Mouse (Mus musculus) adrenal gland, adult 18-20 months (tissue): Measurements from ENCODE around the gene Topors. TPM values are rescaled to one million over a fixed set of nuclear protein-coding genes. Genes with fewer than 3 reads are reported as not detected.
"Not testable (repeated sequence)": the region's sequence is repeated elsewhere in the genome, so short reads cannot be mapped to it uniquely, and the experiment has no call there.

Experiments used
- DNase-seq, 2 experiments: peaks; one replicate each; pipeline ENCODE4 v3.0.0; 2021 to 2022; ENCODE audit warnings: low spot score in 2 of 2
- long read RNA-seq, 2 experiments: library from polyadenylated mRNA; stranded (forward); transcript quantifications; one replicate each; pipeline ENCODE4 v2.0.0; 2021
- total RNA-seq, 2 experiments: library from RNA; stranded (reverse); gene quantifications; 1 replicate in 1 of 2; 2 replicates in 1 of 2; pipeline ENCODE4 v1.2.3; 2021

Topors gene
- total RNA-seq, result 10 to 100 TPM; 22.9 to 29.4 TPM
- long read RNA-seq, experiment 1, transcript Topors-201 (3 exons, 3,856 nt), result major isoform, 16 of 23 reads
- long read RNA-seq, experiment 1, partial matches to known transcripts, result 4 of 23 reads
- long read RNA-seq, experiment 1, other reads (novel, unspliced or antisense), result 3 of 23 reads
- long read RNA-seq, experiment 2, transcript Topors-201 (3 exons, 3,856 nt), result major isoform, 84 of 101 reads
- long read RNA-seq, experiment 2, partial matches to known transcripts, result 13 of 101 reads
- long read RNA-seq, experiment 2, other reads (novel, unspliced or antisense), result 4 of 101 reads

DNA sequence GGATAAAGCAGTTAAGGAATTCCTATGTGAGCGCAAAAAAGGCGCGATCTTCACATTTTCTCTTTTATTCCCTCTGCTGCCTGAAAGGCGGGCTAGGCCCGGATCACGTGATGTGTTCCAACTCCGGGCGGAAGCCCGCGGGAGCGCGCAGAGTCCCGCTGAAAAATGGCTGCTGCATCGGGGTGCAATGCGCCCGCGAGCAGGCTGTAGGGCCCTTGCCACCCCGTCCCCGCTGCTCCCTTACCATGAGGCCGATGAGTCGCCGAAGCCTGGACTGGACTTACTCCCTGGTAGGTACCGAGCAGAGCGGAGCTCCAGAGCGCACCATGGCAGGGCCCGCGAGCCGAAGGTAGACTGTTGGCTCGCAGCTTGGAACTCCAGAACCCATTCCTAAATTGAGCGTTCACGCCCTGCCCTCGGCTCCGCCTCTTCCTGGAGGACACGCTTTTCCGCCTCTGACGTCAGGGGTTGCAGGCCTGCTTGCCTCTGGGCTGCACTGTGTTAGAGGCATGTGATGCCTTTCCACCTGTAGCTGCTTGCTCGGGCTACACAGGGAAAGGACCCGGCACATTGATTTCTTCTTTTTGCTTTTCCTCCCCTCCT, at the start of gene Topors, which contains the start of gene Smim27:
Gene Topors (minus strand): TSS at position 421 of the 603 bp plus-strand sequence.
Gene Smim27 (plus strand): TSS at position 150 of the 603 bp plus-strand sequence.
- DNase-seq, result peak; percentile 90 to 92

DNA sequence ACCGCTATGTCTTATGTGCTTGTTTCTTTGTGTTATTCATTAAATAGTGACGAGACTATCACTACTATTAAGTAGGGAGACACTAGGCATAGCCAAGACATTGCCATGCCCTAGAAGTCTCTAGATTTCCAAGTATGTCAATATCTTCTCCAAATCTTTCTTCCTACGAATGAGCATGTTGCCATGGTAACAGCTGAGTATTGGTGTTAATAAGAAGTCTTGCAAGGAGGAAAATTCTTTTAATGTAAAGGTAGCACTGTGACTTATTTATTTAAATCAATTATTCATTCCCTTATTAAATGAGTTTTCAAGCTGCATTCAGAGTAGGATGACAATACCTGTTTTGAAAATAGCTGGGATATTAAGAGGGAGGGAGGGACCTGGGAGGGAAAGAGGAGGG, 47.8 kb upstream of the Topors start:
- no peak for DNase-seq

DNA sequence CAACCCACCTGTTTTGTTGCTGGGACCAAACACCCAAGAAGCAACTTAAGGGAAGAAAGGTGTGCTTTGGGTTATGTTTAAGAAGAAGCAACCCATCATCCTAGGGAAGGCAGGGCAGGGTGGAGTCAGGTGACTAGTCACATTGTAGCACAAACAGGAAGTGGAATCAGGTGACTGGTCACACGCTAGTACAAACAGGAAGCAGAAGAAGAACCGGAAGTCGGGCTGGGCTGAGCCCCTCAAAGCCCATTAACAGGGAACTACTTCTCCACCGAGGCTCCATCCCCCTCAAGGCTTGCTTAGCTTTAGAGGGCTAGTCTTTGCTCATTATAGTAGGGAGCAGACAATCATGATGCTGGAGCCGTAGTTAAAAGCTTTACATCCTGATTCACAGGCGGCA, 43.4 kb upstream of the Topors start:
- no peak for DNase-seq

DNA sequence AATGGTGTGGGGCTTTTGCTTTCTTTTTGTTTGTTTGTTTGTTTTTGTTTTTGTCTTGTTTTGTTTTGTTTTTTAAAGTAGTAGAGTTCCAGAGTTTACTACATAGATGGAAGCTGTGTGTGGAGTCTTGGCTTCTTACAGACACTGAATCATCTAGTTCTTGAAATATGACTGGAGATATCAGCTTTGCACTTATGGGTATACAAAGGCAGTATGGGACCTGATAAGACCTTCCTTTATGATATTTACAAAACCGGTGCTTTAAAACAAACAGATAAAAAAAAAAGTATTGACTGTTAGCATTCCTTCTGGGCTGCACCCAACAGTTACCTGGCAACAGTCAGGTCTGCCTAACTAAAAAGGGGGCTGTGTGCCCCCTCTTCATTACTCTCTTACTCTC, 42.6 kb upstream of the Topors start:
- DNase-seq, result no peak

DNA sequence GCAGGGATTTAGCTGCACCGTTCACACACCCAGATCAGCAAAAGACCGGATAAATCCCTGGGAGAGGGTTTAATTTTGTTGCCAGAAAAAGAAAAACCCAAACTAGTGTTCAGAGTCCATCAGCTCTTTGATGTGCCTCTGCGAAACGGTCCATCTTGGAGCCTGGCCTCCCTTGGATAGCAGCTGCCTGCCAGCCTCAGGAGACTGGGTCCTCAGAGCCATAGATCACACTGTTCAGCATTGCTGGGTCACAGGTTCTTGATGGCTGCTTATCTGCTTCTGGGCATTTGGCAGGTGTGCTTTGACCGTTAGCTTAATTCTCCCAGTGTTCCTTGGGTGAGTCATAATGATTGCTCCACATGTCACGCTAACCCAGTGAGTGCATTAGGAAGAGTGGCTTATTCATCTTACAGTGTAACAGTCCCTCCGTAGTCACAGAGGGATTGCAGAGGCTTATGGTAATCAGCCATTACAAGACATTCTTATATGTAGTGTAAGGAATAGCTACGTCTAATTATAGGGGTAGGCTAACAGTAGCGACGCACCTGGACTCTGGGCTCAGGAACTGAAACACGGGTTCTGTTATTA, 41.2 kb upstream of the Topors start:
- no peak for DNase-seq

DNA sequence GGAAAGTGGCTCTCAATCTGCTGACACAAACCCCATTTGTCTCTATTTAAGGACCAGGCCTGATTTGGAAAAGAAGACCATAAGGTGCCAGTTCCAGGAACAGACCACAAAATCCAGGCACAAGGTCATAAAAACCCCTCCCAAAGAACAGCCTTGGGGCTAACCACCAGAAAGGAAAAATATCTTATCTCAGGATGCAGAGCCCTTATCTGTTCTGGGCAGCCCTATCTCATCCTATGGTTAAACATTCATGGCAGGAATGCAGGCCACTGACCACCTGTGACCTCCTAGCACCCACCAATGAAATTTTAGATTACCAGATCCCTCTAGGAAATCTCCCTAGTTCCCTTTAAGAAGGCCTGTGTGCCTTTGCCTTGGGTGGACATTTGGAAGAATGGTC, 40.0 kb upstream of the Topors start:
- DNase-seq, result no peak

DNA sequence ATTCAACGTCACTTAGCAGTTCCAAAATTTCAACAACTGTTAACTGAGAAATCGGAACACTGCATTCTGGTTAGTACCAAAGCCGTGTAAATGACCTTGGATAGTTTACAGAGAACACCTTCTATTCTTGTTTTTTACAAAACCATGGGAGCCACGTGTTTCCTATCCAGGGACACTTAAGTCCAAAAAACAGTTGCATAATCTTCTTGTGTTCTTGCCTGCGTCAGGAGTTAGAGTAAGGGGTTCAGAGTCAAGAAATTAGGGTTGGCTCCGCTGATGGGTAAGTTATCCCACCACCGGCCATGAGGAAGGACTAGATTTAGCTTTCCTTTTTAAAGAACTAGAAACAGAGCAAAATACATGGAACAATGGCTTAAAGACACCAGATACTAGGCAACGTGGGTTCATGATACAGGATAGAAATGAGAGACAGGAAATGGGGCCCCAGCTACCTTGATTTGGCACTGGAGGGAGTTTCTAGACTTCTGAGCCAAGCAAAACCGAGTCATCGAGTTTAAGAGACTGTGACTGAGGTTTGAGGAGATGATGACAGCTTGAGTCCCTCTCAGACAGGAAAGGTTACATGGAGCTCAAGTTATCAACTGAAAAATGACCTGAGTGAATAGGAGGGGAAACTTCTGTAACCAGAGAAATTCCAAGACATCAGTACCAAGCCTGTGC, 32.9 kb upstream of the Topors start:
- DNase-seq, result no peak

DNA sequence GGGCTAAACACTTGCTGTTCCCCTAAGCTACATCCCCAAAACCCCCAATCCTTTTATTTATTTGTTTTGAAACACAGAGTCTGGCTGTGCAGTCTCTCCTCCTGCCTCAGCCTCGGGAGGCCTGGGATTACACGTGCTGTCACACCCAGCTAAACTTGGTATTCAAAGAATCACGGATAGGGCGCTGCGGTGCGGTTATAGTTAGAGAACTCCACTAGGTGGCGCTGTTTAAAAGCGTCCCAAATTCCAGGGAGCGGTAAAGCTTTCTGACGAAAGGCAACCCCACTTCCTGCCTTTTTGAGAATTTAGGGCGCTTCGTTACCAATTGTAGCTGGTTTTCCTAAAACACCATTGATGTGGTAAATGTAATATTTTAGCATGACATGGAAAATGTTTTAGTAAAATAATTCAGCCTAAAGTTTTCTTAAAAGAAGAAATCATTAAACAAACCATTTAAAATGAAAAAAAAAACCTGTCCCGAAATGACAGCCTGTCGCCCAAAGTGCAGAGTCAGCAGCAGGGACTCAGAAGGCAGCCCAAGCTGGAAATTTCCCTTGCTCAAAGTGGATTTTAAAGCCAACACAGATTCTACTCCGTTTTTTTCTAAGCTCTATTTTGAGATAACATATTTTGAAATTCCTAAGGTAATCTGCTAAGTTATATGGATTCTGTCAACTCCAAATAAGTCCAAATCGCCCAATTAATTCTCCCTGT, 31.6 kb upstream of the Topors start:
- DNase-seq, result peak; percentile 57 to 72

DNA sequence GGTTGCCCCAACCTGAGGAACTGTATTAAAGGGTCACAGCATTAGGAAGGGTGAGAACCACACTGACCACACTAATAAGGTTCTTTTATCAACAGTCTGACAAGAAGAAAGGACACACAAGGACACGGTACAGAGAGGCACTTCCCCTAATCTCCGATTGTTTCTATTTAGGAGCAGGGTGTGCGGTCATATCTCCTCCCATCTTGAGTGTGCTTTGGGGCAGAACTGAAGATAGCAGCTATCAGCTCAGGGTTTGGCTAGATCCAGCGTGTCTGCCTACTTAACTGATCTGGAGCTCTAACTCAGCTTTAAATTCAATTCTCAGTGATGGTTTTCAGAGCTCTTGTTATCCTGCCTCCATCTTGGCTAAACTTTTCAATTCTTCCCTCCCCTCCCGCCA, 29.5 kb upstream of the Topors start:
- no peak for DNase-seq

DNA sequence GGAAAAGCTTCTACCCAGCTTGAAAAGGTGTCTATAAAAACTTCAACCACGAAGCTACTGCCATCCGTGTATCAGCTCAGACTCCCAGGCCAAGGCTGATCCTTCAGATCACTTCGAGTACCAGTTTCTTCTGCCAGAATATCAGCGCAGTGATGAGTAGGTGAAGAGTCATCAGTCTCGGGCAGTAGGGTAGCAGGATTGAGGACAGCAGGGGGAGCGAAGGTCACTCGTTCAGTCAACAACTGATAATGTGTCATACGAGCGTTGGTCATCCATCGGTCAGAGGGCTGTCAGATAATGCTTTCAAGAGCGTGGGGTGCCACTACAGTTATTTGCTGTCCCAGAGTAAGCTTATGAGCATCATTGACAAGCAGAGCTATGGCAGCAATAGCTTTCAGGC, 21.9 kb upstream of the Topors start:
- not testable (repeated sequence) for DNase-seq

DNA sequence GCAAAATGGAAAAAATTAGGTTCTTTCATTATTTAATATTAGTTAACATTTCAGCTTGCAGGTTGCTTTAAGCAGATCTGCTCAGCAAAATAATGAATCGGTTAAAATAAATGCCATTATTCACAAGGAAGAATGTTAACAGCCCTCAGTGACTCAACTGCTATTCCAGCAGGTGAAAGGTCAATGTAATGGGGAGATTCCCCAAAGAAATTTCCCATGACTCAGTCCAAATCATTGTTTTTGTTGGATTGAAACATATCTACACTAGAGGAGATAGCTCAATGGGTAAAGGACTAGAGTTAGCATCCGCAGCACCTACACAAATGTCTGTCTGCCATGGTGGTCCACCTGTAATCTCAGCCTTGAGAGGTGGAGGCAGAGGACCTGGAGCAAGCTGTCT, 19.4 kb upstream of the Topors start:
- DNase-seq, result no peak

DNA sequence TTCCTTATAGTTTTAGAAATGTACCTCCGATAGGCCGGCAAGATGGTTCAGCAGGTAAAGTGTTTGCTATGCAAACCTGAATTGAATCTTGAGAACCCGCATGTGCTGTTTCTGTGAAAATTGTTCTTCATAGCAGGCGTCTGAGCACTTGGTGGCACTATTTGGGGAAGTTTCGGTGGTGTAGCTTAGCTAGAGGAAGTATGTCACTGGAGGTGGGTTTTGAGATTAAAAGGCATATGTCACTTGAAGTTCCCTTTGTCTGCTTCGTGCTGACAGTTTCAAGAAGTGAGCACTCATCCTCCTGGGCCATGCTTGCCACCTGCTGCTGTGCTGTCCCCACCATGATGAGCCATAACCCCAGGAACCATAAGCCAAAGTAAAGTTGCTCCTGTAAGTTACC, 17.8 kb upstream of the Topors start:
- DNase-seq, result no peak

DNA sequence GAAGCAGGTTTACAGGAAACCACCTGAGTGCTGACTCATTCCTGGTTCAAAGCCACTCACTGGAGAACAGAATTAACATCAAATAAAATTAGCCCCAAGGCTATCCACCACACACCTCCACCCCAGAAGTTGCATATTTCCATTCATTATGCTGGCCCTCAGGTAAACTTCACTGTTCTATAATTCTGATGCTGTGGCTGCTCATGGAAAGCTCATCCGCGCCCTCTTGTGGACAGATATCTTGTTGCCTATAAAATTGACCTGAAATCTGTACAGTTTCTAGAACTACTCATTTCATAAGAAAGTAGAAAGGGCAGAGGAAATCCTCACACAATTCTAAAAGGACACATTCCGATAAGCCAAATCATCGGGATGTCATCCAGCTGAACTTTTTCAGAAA, 15.9 kb upstream of the Topors start:
- peak; percentile 68 to 77 for DNase-seq

DNA sequence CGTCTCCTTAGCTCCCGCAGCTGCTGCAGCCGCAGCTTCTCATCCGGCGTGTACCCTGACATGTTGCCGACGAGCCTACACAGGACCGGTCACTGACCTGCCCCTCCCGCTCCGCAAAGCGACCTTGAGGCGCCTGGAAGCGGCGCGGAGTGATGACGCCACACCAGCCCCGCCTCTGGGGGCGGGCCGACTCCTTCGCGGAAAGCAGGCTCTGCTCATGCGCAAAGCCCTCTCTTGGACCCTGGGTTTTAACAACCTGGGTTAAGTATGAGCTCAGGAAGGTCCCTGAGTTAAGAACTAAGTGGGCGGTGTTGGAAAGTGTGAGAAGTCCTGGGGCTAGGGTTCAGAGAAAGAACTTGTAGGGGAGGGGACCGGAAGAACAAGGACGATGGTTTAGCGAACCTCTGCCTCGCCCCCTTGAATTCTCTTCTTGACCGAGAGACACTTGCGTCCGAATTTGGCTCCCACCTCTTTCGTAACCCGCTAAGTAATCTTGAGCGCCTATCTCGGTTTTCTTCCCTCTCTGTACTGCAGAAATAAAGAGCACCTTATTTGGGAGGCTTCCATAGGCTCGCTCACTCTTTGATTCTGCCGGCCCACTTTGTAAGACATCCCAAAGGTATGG, 9.7 kb upstream of the Topors start, which contains the start of gene Ndufb6:
Gene Ndufb6 (minus strand): TSS at position 146 of the 625 bp plus-strand sequence.
- peak; percentile 96 for DNase-seq

DNA sequence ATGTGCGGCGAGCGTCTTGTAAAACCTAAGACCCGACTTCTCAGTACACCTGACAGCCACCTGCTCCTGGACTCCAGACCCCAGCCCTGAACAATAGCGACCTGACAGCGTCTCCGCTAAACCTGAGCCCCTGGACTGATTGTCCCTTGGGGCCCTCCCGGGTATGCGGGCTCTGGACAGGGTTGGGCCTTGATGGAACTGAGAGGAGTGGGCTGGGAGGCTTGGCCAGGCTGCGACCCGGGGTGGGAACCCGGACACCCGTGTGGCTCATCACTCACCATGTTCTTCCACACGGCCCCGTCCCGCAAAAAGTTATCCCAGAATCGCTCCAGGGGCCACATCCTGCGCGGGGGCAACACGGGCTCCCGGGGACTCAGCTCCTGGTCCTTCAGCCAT, 9.2 kb upstream of the Topors start:
- no peak for DNase-seq

DNA sequence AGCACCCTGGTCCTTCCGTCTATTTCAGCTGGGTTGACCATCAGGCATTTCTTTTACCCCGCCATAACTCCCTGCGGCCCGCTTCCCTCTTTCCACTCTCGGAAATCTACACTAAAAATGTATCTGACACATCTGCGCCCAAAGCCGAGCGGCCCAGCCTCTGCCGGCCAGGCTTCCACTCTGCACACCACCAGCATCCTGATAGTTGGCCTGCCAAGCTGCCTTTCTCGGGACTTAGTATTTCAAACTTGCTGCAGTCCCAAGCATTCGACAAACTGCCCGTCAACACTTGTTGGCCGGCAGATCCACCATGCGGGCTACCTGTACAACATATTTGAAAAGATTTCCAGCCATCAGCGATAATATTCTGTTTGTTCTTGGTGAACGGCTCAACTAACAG, 815 bp downstream of the Topors start:
- DNase-seq, result peak in 1 of 2 experiments; percentile 29

DNA sequence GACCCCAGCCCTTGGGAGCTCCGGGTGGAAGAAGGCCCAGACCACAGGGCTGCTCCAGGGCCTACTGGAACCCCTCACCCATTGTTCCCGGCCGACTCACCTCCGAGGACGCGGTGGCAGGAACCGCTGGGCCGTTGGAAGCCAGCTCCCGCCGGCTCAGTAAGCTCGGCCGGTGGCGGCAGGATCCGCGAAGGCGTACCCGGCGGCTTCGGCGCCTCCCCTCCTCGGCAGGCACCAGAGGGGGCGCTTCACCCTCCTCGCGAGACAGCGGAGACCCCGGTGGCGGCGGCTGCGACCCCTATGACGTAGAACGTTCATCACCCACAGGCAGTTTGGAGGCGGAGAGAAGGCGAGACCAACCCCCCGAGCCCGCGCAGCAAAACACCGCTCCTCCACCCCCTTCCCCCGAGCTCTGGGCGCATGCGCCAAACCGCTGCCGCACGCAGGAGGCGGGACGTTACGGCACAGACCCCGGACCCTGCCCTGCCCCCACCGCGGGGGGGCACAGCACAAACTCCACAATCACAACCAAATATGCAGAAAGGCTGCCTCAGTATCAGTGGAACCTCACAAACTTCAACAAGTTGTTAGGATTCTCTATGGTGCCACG, 1.3 kb downstream of the Topors start:
- DNase-seq, result peak; percentile 91 to 92

DNA sequence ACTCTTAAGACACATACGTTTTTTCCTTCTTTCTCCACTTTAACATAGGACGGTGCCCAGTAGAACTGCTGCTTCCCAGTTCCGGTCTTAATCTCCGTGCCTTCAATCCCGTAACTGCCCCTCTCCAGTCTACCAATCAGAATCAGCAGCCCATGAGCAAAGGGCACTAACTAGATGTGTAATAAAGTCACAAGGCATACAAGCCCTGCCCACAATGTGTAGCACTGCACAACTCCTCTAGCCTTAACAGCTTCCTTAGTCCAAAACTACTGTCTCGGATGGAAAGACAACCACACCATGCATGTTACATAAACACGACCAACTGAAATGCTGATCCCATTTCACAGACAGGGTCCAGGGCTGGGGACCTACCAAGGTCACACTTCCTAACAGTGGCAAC, 2.0 kb downstream of the Topors start:
- no peak for DNase-seq

DNA sequence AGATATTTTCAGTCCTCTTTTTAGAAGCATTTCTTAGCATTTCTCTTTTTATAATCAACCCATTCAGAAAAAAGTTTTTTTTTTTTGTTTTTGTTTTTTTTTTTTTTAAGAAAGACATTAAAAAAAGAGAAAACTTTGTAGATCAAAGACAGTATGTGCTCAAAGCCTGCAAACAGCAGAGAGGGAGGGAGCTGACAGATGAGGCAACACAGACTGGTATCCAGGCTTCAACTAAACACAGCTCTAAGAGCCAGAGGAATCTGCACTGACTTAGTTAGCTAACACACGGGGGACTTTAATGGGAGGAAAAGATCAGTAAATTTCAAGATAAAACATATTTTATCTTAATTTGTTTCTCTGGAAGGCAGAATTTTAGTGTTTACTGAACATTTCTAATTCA, 5.3 kb downstream of the Topors start:
- no peak for DNase-seq

DNA sequence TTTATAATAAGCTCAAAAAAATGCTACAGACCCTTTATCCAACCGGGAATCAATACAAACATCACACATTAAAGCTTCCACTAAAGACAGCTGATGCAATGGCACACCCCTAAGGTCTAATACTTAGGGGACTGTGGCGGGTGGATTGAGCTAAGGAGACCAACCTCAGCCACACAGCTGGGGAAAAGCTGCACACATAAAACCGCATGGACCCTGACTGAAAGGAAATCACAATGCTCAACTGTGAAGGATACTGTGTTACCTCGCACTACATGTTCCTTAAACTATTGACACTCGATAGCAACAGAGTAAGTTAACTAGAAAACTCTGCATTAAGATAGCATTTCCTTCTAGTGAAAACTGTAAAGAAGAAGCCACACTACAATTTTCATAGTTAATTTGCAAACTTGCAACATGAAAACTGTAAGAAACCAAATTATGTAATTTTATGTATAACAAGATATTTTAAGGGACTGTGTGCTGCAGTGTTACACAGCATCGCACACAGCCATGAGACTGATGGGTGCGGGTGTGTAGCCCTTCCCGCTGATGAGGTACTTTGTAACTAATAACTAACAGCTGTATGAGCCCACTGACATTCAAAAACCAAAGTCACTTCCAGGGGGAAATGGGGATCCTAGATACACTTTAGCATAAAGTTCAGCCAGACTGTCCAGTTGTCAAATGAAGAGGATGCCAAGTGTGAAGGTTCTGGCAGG, 15.1 kb downstream of the Topors start:
- no peak for DNase-seq
